Mouse (Mus musculus) hindbrain, embryonic 10.5 days (tissue): ENCODE measurements around the gene Olfr92. TPM values are rescaled to one million over a fixed set of nuclear protein-coding genes. Genes with fewer than 3 reads are reported as not detected.

Source experiments
- polyA plus RNA-seq: library from polyadenylated mRNA; unstranded; fragments of >200 nt; fragmentation: Nextera tagmentation; extraction: Ambion mirVana; gene quantifications from 2 replicates; pipeline ENCODE4 v1.2.1, GENCODE M21; 2016

Olfr92 gene
- polyA plus RNA-seq, 1 experiment from 2014 or later = not detected

Other genes starting within 250 kb of the Olfr92 start
- not detected in 2 replicates for gene Trim40, start 230.0 kb downstream of the Olfr92 start, polyA plus RNA-seq
- not detected in 2 replicates for gene Trim31, start 222.0 kb downstream of the Olfr92 start, polyA plus RNA-seq
- gene Rnf39, start 177.2 kb downstream of the Olfr92 start, polyA plus RNA-seq = 1.2 and 1.5 TPM in 2 replicates
- gene Ppp1r11, start 168.3 kb downstream of the Olfr92 start, polyA plus RNA-seq = 162 and 178 TPM in 2 replicates
- 91.6 and 95.3 TPM in 2 replicates for gene Znrd1, start 161.5 kb downstream of the Olfr92 start, polyA plus RNA-seq
- 8.6 and 9.6 TPM in 2 replicates for gene Znrd1as, start 161.5 kb downstream of the Olfr92 start, polyA plus RNA-seq
- gene 2410137M14Rik, start 138.9 kb downstream of the Olfr92 start, polyA plus RNA-seq = not detected in 2 replicates
- 0.68 and 1.1 TPM in 2 replicates for gene H2-M5, start 130.6 kb downstream of the Olfr92 start, polyA plus RNA-seq
- gene Zfp57, start 118.9 kb downstream of the Olfr92 start, polyA plus RNA-seq = 79.9 and 96.9 TPM in 2 replicates
- 0.19 and 0.34 TPM in 2 replicates for gene Mog, start 96.7 kb downstream of the Olfr92 start, polyA plus RNA-seq
- gene Gabbr1, start 74.1 kb downstream of the Olfr92 start, polyA plus RNA-seq = 10.8 and 17.0 TPM in 2 replicates
- gene Olfr90, start 31.6 kb downstream of the Olfr92 start, polyA plus RNA-seq = 0.08 TPM in 1 of 2 replicates, not detected in the other
- not detected in 2 replicates for gene Olfr91, start 21.8 kb downstream of the Olfr92 start, polyA plus RNA-seq
- not detected in 2 replicates for gene Olfr93, start 41.4 kb upstream of the Olfr92 start, polyA plus RNA-seq
- gene Ubd, start 73.8 kb upstream of the Olfr92 start, polyA plus RNA-seq = not detected in 2 replicates
- gene Olfr94, start 80.9 kb upstream of the Olfr92 start, polyA plus RNA-seq = not detected in 2 replicates
- gene Olfr95, start 93.0 kb upstream of the Olfr92 start, polyA plus RNA-seq = not detected in 2 replicates
- gene Olfr96, start 100.1 kb upstream of the Olfr92 start, polyA plus RNA-seq = not detected in 2 replicates
- not detected in 2 replicates for gene Olfr97, start 117.2 kb upstream of the Olfr92 start, polyA plus RNA-seq
- gene Olfr98, start 143.7 kb upstream of the Olfr92 start, polyA plus RNA-seq = not detected in 2 replicates
- 1.1 and 1.4 TPM in 2 replicates for gene H2-M3, start 150.1 kb upstream of the Olfr92 start, polyA plus RNA-seq
- not detected in 2 replicates for gene Olfr99, start 163.4 kb upstream of the Olfr92 start, polyA plus RNA-seq
- not detected in 2 replicates for gene Olfr101, start 184.2 kb upstream of the Olfr92 start, polyA plus RNA-seq
- gene Olfr102, start 197.0 kb upstream of the Olfr92 start, polyA plus RNA-seq = not detected in 2 replicates
- gene Olfr103, start 219.6 kb upstream of the Olfr92 start, polyA plus RNA-seq = not detected in 2 replicates
- gene Olfr104-ps, start 239.5 kb upstream of the Olfr92 start, polyA plus RNA-seq = not detected in 2 replicates